Mouse (Mus musculus): ENCODE results near the gene Bmp8b.

DNA sequence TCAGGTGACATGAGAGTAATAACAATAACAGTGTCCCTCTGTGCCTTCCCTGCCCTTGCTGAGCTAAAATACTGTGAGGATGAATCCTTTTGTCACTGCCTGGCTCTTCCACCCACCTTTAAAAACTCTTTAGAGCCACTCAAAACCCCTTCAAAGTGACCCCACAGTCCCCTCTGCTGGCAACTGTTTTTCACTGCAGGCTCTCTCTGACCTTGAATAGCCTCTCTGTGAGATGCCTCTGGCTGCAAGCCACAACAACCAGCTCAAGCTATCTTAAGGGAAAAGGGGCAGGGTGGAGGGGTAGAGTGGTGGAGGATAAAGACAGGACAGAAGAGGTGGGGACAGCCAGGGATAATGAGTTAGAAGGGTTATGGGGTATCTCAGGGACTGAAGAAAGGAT lies 66.8 kb downstream of the Bmp8b start:
- no peak for TF ChIP-seq POLR2A (IDR thresholded peaks at IDR 0.05; ENCODE audit: insufficient read depth, low read depth, low read length)
- peak; percentile 35 for TF ChIP-seq CTCF (IDR thresholded peaks at IDR 0.05)
- TF ChIP-seq EP300 (IDR thresholded peaks at IDR 0.05; ENCODE audit: insufficient read depth, low read depth, low read length), result no peak

Measured in heart, adult 2 months (tissue).